Mouse (Mus musculus): Measurements from ENCODE around the gene Gm21985.
"Not testable (repeated sequence)": the region's sequence is repeated elsewhere in the genome, so short reads cannot be mapped to it uniquely, and the experiment has no call there.

The Gm21985 gene

GRCm38 (mm10) chr2:112391346-112392000 is 125.4 kb downstream of the Gm21985 start:
- no peak for DNase-seq (ENCODE audit: extremely low spot score, low read depth, low spot score)

GRCm38 (mm10) chr2:112392689-112393088 is 126.6 kb downstream of the Gm21985 start:
- no peak for DNase-seq (ENCODE audit: extremely low spot score, low read depth, low spot score)

GRCm38 (mm10) chr2:112393958-112394357 is 127.8 kb downstream of the Gm21985 start:
- DNase-seq (ENCODE audit: extremely low spot score, low read depth, low spot score): no peak

- no peak for DNase-seq (ENCODE audit: extremely low spot score, low read depth, low spot score)
Measured at GRCm38 (mm10) chr2:112396649-112397048, 130.5 kb downstream of the Gm21985 start.

GRCm38 (mm10) chr2:112407030-112407429 is 140.9 kb downstream of the Gm21985 start:
- DNase-seq (ENCODE audit: extremely low spot score, low read depth, low spot score): no peak

- no peak for DNase-seq (ENCODE audit: extremely low spot score, low read depth, low spot score)
Measured at GRCm38 (mm10) chr2:112425308-112425707, 159.2 kb downstream of the Gm21985 start.

- not testable (repeated sequence) for DNase-seq (ENCODE audit: extremely low spot score, low read depth, low spot score)
Measured at GRCm38 (mm10) chr2:112428534-112428933, 162.4 kb downstream of the Gm21985 start.

- no peak for DNase-seq (ENCODE audit: extremely low spot score, low read depth, low spot score)
Measured at GRCm38 (mm10) chr2:112429665-112430064, 163.6 kb downstream of the Gm21985 start.

GRCm38 (mm10) chr2:112430403-112430802 is 164.3 kb downstream of the Gm21985 start:
- no peak for DNase-seq (ENCODE audit: extremely low spot score, low read depth, low spot score)

- no peak for DNase-seq (ENCODE audit: extremely low spot score, low read depth, low spot score)
Measured at GRCm38 (mm10) chr2:112432523-112432922, 166.4 kb downstream of the Gm21985 start.

- DNase-seq (ENCODE audit: extremely low spot score, low read depth, low spot score): no peak
Measured at GRCm38 (mm10) chr2:112433359-112433758, 167.2 kb downstream of the Gm21985 start.

GRCm38 (mm10) chr2:112436292-112436691 is 170.2 kb downstream of the Gm21985 start:
- DNase-seq (ENCODE audit: extremely low spot score, low read depth, low spot score): no peak

GRCm38 (mm10) chr2:112437589-112437988 is 171.5 kb downstream of the Gm21985 start:
- DNase-seq (ENCODE audit: extremely low spot score, low read depth, low spot score): no peak

GRCm38 (mm10) chr2:112443491-112443890 is 177.4 kb downstream of the Gm21985 start:
- DNase-seq (ENCODE audit: extremely low spot score, low read depth, low spot score): no peak

GRCm38 (mm10) chr2:112445511-112445910 is 179.4 kb downstream of the Gm21985 start:
- no peak for DNase-seq (ENCODE audit: extremely low spot score, low read depth, low spot score)

- not testable (repeated sequence) for DNase-seq (ENCODE audit: extremely low spot score, low read depth, low spot score)
Measured at GRCm38 (mm10) chr2:112448046-112448445, 181.9 kb downstream of the Gm21985 start.

GRCm38 (mm10) chr2:112448510-112449059 is 182.5 kb downstream of the Gm21985 start:
- no peak for DNase-seq (ENCODE audit: extremely low spot score, low read depth, low spot score)

GRCm38 (mm10) chr2:112449597-112450296 is 183.6 kb downstream of the Gm21985 start:
- DNase-seq (ENCODE audit: extremely low spot score, low read depth, low spot score): no peak

GRCm38 (mm10) chr2:112452513-112452912 is 186.4 kb downstream of the Gm21985 start:
- not testable (repeated sequence) for DNase-seq (ENCODE audit: extremely low spot score, low read depth, low spot score)

- no peak for DNase-seq (ENCODE audit: extremely low spot score, low read depth, low spot score)
Measured at GRCm38 (mm10) chr2:112454125-112454861, 188.2 kb downstream of the Gm21985 start.

GRCm38 (mm10) chr2:112454862-112455564 is 188.9 kb downstream of the Gm21985 start, which contains the start of gene Emc7:
Emc7 (plus strand) TSS chr2:112454997.
- DNase-seq (ENCODE audit: extremely low spot score, low read depth, low spot score): peak; percentile 58

All from hindlimb bud, embryonic 11.5 days (tissue).